ENCODE assay signal across 9 mouse cellular contexts in the genomic region with DNA sequence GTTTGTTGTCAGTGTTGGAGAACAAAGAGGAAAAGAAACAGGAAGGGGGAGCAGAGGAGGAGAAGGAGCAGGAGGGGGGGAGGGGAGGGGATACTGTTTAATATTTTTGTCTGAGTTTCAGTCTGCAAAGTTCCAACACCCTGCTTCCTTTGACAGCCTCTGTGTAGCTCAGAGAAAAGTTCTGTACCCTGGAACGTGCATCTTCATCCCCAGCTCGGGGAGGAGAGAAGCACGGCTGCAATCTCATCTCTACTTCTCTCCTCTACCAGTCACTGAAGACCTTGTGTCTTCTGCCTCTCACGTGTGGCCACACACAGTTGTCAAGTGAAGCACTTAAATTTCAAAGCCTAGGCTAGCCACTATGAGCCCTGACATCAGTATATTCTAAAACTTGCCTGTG. TPM values are rescaled to one million over a fixed set of nuclear protein-coding genes. Genes with fewer than 3 reads are reported as not detected.
DNase-seq lines count a peak whose midpoint lies in the region; ATAC-seq and TF ChIP-seq lines count a peak whose summit lies in the region.
"Had no signal": no experiment of that assay in that cellular context is flagged by ENCODE, and none has a peak within 500 bp of the region (broad histone marks: within the 10 kb centered on the region; RNA-seq: fewer than 3 reads in every experiment).

No protein-coding gene starts in this region.

- H3K27me3 ChIP-seq in cerebellum, adult 2 months (ENCODE audit: control insufficient read depth, insufficient read depth, low read length), result no peaks in the 10 kb centered on the region
- H3K27me3 ChIP-seq in lung, embryonic 14.5 days (ENCODE audit: insufficient read depth, low read length), result no peaks in the 10 kb centered on the region
- H3K27me3 ChIP-seq in hindbrain, embryonic 15.5 days, result no peaks in the 10 kb centered on the region
- no peaks in the 10 kb centered on the region for H3K27me3 ChIP-seq in neural tube, embryonic 14.5 days (ENCODE audit: control insufficient read depth, insufficient read depth, low read length)

- TF ChIP-seq CTCF in cerebellum, adult 2 months (IDR thresholded peaks at IDR 0.05; ENCODE audit: borderline replicate concordance, insufficient read depth, low read depth, low read length), result no peak
- no peak for TF ChIP-seq CTCF in lung, embryonic 14.5 days (IDR thresholded peaks at IDR 0.05; ENCODE audit: low read depth)

- peak overlapping the region; percentile 43 for H3K4me2 ChIP-seq in lung, embryonic 14.5 days
- H3K4me2 ChIP-seq in hindbrain, embryonic 15.5 days, result peak overlapping the region; percentile 49
- peak overlapping the region; percentile 26; the same call in 1 of the 2 replicates for H3K4me2 ChIP-seq in neural tube, embryonic 14.5 days (ENCODE audit: low read depth, low read length)

- H3K27ac ChIP-seq in cerebellum, adult 2 months (ENCODE audit: insufficient read depth, low read length), result no peak overlapping the region
- no peak overlapping the region for H3K27ac ChIP-seq in lung, embryonic 14.5 days (ENCODE audit: low read depth)
- no peak overlapping the region for H3K27ac ChIP-seq in hindbrain, embryonic 15.5 days (replicated peaks)
- H3K27ac ChIP-seq in neural tube, embryonic 14.5 days (ENCODE audit: low read depth, low read length), result no peak overlapping the region

- no peak for DNase-seq in cerebellum, adult 2 months
- DNase-seq in cerebellum, postnatal 14 days, result no peak
- no peak for DNase-seq in lung, embryonic 14.5 days
- no peak for DNase-seq in lung, postnatal 10 days
- DNase-seq: lung, postnatal 36 days had no signal

- H3K9ac ChIP-seq in lung, embryonic 14.5 days, result peak overlapping the region; percentile 13; the same call in 1 of the 2 replicates
- peak overlapping the region; percentile 33; the same call in 1 of the 2 replicates for H3K9ac ChIP-seq in hindbrain, embryonic 15.5 days
- no peak overlapping the region; the same call in 1 of the 2 replicates for H3K9ac ChIP-seq in neural tube, embryonic 14.5 days (replicated peaks; ENCODE audit: low read depth, low read length)

- ATAC-seq in lung, embryonic 14.5 days (ENCODE audit: insufficient read depth), result no peak
- no peak for ATAC-seq in hindbrain, embryonic 15.5 days (ENCODE audit: low FRiP score, low read depth)
- ATAC-seq in neural tube, embryonic 14.5 days (ENCODE audit: low read depth), result no peak
- ATAC-seq in cerebellum, adult (ENCODE audit: insufficient number of reproducible peaks, low FRiP score, low TSS enrichment), result no peak
- no peak for ATAC-seq in activated CD4-positive, CD25-positive, alpha-beta regulatory T cell, adult 4 months

- no peaks in the 10 kb centered on the region for H3K9me3 ChIP-seq in lung, embryonic 14.5 days (ENCODE audit: low read depth, low read length)
- H3K9me3 ChIP-seq in hindbrain, embryonic 15.5 days, result no peaks in the 10 kb centered on the region
- no peaks in the 10 kb centered on the region for H3K9me3 ChIP-seq in neural tube, embryonic 14.5 days (ENCODE audit: control insufficient read depth, low read length)

- no peaks in the 10 kb centered on the region for H3K4me1 ChIP-seq in cerebellum, adult 2 months (ENCODE audit: control insufficient read depth, insufficient read depth, low read length)
- no peaks in the 10 kb centered on the region for H3K4me1 ChIP-seq in lung, embryonic 14.5 days (ENCODE audit: insufficient read depth)
- H3K4me1 ChIP-seq in hindbrain, embryonic 15.5 days (replicated peaks), result peaks cover 8% of the 10 kb centered on the region; the same call in 1 of the 2 replicates
- 0 out of 2 replicates have a peak, but pooled peaks cover 4% of the 10 kb centered on the region for H3K4me1 ChIP-seq in neural tube, embryonic 14.5 days (ENCODE audit: control insufficient read depth, insufficient read depth, low read length)

- no peak for TF ChIP-seq POLR2A in cerebellum, adult 2 months (IDR thresholded peaks at IDR 0.05; ENCODE audit: borderline replicate concordance, insufficient read depth, low read length)

- H3K36me3 ChIP-seq in lung, embryonic 14.5 days (ENCODE audit: insufficient read depth), result no peaks in the 10 kb centered on the region
- H3K36me3 ChIP-seq in hindbrain, embryonic 15.5 days, result no peaks in the 10 kb centered on the region
- H3K36me3 ChIP-seq in neural tube, embryonic 14.5 days (ENCODE audit: control insufficient read depth, insufficient read depth, low read length), result no peaks in the 10 kb centered on the region

- 11% methylated on average over 4 of the region's 4 CpGs for WGBS in cerebellum, adult 2 months
- WGBS in lung, embryonic 14.5 days, result 21% methylated on average over 4 of the region's 4 CpGs
- 23% methylated on average over 4 of the region's 4 CpGs for WGBS in hindbrain, embryonic 15.5 days
- 48% methylated on average over 4 of the region's 4 CpGs for WGBS in neural tube, embryonic 14.5 days

- peak overlapping the region; percentile 5 for H3K4me3 ChIP-seq in cerebellum, adult 2 months (replicated peaks; ENCODE audit: insufficient read depth, low read depth, low read length)
- H3K4me3 ChIP-seq in lung, embryonic 14.5 days (ENCODE audit: low read depth, low read length), result peak overlapping the region; percentile 8
- H3K4me3 ChIP-seq in hindbrain, embryonic 15.5 days, result peak overlapping the region; percentile 17
- H3K4me3 ChIP-seq in neural tube, embryonic 14.5 days (ENCODE audit: low read depth, low read length), result no peak overlapping the region

RNA-seq across cellular contexts. Expression of a gene that starts 55.1 kb away (rescaled TPM):
- 0.02 and 0.03 TPM in 2 replicates for polyA plus RNA-seq in cerebellum, adult 2 months (2012; rRNA removed)
- polyA plus RNA-seq in lung, embryonic 14.5 days (2014; fragmentation: Nextera tagmentation; extraction: Ambion mirVana), result 0.03 TPM in 1 of 2 replicates, not detected in the other
- 0.03 and 0.04 TPM in 2 replicates for polyA plus RNA-seq in hindbrain, embryonic 15.5 days (2015; fragmentation: Nextera tagmentation; extraction: Ambion mirVana)
- polyA plus RNA-seq in neural tube, embryonic 14.5 days (2014; fragmentation: Nextera tagmentation; extraction: Ambion mirVana), result not detected in 2 replicates
- polyA plus RNA-seq in activated CD4-positive, CD25-positive, alpha-beta regulatory T cell, adult 4 months (2017; shearing (Covaris generic)), result under 1 TPM; 0.05 to 0.13 TPM

RNA-seq across cellular contexts. Expression of a gene that starts 59.5 kb away (rescaled TPM):
- 72.1 and 72.3 TPM in 2 replicates for polyA plus RNA-seq in cerebellum, adult 2 months (2012; rRNA removed)
- polyA plus RNA-seq in lung, embryonic 14.5 days (2014; fragmentation: Nextera tagmentation; extraction: Ambion mirVana), result 406 and 424 TPM in 2 replicates
- 314 and 328 TPM in 2 replicates for polyA plus RNA-seq in hindbrain, embryonic 15.5 days (2015; fragmentation: Nextera tagmentation; extraction: Ambion mirVana)
- 371 and 387 TPM in 2 replicates for polyA plus RNA-seq in neural tube, embryonic 14.5 days (2014; fragmentation: Nextera tagmentation; extraction: Ambion mirVana)
- polyA plus RNA-seq in activated CD4-positive, CD25-positive, alpha-beta regulatory T cell, adult 4 months (2017; shearing (Covaris generic)), result 100 to 1,000 TPM; 406 to 458 TPM
